Mouse (Mus musculus) cerebellum, adult 8-10 months (tissue): Measurements from ENCODE around the gene Fhod1.
"Not testable (repeated sequence)": the region's sequence is repeated elsewhere in the genome, so short reads cannot be mapped to it uniquely, and the experiment has no call there.

ENCODE experiments used
- DNase-seq: peaks from one replicate; pipeline ENCODE4 v3.0.0; 2022

Fhod1 gene

DNA sequence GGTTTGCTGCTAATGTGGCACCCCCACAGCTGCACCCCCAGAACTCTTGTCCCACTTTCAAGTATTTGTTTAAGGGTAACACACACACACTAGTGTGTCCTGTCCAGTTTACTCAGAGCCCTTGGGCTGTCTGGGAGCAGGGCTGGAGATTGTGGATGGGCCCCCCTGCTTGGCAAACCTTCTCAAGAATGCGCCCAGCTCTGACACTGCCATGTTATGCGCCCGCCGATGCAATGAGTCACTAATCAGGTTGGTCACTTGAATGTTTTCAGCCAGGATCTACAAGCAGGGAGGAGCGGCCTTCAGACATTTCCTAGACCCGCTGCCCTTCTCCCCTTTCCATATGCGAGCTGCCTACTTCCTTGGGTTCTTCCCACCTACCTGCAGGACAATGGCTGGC lies 55.3 kb downstream of the Fhod1 start:
- DNase-seq = no peak

DNA sequence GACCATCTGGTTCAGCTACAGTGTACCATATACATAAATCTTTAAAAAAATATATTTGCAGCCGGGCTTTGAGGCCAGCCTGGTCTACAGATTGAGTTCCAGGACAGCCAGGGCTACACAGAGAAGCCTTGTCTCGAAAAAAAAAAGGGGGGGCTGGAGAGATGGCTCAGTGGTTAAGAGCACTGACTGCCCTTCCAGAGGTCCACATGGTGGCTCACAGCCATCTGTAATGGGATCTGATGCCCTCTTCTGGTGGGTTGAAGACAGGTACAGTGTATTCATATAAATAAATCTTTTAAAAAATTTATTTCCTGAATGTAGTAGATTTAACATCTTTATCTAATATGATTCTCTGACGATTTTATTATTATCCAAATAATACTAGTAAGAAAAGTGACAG lies 56.0 kb downstream of the Fhod1 start:
- DNase-seq = not testable (repeated sequence)

DNA sequence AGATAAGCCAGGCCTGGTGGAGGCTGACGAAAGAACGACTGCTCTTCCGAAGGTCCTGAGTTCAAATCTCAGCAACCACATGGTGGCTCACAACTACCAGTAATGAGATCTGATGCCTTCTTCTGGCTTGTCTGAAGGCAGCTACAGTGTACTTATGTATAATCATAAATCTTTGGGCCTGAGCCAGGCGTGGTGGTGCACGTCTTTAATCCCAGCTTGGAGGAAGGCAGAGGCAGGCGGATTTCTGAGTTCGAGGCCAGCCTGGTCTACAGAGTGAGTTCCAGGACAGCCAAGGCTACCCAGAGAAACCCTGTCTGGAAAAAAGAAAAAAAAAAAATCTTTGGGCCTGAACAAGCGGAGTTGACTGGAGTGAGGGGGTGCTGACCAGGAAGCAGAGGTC lies 56.4 kb downstream of the Fhod1 start:
- DNase-seq = not testable (repeated sequence)

DNA sequence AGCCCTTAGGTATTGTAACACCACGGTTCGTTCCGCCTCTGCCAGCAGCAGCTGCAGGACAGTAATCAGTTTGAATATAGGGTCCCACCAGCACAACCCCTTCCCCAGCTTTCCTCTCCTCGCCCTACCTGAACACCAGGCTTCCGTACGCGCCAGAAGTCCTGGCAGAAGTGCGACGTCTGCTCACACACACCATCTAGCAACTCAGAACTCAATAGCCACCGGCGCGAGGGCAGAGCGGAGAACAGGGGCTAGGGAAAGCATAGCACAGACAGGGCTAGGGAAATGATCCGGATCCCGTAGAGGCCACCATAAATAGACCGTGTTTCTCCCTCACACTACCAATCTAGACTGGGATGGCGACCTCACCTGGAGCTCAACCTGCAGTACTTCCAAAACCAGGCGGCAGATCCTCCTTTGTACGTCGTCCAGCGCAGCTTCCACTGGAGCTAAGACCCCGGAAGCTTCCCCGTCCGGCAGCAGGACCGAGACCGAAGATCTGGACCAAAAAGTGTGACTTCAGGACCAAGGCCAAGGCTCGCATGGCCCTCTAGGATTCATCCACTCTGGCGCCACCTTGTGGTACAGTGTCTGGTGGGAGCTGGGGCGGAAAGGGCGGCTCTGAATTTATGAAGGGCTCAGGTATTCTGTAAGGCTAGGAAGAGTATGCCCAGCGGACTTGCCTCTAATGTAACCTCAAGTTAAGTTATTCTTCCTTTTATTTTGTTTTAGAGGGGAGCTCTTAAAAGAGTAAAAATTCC lies 57.0 kb downstream of the Fhod1 start:
- DNase-seq = peak; percentile 90

DNA sequence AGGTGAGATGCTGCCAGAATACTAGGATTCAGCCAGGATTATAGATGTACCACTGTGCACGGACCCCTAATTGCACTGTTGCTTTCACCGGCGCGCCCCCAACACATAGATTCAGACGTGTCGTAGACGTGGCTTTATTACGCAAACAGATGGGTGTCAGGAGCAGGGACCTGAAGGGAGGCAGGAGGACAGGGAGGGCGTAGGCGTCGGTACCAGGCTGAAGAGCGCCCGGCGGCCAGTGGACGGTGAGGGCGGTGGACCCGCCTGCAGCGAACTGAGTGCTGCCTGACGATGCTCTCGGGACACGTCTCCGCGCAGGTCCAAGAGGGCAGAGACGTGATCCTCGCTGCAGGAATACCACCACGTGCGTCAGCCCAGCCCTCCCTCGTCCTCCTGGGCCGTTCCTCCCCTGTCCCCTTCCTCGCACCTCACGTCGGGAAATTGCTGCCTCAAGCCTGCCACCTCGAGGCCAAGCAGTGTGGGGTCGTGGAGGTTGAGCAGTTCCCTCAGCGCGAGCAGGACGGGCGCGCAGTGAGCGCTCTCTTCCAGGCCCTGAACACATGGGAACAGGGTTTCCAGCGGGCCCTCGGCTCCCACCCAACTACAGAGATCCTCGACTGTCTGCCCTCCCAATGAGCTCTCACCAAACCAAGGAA lies 57.8 kb downstream of the Fhod1 start, which contains the start of gene 4931428F04Rik:
4931428F04Rik (minus strand) TSS at position 60 of the 656 bp plus-strand sequence.
- peak; percentile 75 for DNase-seq

DNA sequence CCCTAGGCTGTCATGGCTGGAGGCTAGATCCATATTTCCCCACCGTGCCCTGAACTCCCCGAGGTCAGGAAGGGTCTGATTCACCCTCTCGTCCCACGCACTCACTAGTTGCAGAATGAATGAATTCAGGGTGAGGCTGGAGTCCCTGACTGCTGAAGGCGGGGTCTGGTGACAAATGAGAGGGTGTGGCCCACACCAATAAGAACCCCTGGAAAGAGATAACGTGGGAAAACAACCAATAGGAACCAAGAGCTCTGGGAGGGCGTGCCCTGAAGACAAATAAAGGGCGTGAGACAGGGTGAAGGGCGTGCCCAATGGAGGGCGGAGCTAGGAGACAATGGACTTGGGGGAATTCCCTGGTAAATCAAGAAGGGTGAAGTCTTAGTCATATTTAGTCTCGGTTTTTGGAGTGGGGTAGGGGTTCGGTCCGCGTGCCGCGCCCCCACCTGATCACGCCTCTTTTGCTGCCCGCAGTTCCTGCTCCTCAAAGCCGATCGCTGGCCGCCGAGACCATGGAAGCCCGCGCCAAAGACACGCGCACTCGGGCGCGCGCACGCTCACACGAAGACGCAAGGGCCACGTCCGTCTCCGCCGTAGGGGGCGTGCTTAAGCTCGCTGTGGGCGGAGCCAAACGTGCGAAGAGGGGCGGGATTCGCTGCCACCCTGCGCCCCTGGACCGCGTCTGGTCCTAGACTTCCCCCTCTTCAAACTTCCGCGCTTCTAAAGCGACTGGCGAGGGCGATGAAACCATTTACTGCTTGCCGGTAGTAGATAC lies 58.6 kb downstream of the Fhod1 start:
- peak; percentile 98 for DNase-seq

DNA sequence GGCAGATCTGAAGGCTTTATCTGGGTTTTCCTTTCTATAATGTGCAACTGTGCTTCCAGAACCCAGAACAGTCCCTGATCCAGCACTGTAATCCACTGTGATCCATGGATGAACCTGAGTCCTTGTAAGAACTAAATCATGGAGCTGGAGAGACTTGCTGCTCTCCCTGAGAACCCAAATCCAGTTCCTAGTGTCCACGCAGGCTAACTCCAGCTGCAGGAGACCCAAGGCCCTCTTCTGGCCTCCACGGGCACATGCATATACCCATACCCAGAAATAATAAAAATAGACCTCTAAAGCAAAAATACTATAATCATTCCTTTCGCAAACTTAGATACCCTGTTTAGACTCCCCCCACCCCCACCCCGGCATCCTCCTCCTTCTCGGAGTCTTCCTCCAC lies 59.5 kb downstream of the Fhod1 start:
- DNase-seq = no peak

DNA sequence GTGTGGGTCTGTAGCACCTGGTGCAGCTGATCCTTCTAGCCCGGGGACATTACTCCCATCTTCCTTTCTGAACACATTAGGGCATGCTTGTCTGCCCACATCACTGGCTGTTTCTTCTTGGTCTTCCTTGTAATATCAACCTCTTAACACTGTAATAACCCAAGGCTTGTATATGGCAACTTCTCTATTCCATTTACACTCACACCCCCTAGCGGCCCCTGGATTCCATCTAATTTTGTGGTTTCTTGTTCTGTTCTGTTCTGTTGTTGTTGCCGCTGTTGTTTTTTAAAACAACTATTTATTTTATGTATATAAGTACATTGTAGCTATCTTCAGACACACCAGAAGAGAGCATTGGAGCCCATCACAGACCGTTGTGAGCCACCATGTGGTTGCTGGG lies 60.8 kb downstream of the Fhod1 start:
- no peak for DNase-seq

DNA sequence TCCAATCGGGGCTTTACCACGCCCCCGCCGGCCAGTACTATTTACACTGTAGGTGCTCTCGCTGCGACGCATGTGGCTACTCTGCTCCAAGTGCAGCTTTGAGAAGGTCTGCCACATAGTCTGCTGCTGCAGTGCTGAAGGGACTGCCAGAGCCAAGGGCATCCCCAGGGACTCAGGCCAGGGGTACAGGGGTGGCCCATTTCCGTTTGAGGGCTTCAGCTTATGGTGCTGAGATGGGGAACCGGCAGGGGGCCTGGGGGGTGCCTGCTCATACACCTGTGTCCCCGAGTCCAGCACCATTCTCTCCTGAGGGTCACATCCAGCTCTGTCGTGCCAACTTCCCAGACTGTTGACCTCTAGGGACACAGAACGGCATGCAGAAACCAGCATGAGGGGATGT lies 62.2 kb downstream of the Fhod1 start:
- DNase-seq = no peak

DNA sequence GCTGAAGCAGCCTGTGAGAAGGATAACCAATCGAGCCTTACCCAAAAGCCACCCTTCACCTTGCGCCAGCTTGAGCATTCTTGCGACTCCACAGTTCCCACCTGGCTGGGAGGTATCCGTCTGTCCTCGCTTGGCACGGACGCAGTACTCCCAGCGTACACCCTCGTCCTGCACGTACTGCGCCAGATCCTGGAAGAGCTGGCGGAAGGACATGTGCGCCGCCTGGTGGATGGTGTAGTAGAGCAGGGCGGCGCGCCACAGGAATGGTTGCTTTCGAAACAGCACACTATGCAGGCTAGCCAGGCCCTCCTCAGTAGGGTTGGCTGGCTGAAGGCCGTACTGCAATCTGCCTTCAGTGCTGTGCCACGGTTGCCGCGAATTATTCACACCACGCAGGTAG lies 64.7 kb downstream of the Fhod1 start:
- DNase-seq = peak; percentile 50

DNA sequence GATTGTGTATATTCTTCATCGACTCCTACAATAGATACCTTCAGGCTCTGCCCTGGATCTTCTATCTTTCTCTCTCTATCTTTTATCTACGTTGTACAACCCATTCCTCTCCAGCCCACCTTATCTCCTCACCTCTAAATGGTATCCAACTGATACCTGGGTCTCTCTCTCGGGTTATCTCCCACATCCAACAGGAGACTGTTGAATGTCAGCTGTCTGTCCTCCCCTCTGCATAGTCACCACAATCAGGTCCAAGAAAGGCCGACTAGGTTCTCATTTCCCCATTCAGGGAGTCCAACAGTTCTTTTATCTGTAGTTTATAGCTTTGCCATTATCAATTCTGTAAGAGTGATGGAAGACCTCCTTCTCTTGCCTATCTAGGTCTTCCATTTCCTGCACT lies 65.5 kb downstream of the Fhod1 start:
- DNase-seq = no peak

DNA sequence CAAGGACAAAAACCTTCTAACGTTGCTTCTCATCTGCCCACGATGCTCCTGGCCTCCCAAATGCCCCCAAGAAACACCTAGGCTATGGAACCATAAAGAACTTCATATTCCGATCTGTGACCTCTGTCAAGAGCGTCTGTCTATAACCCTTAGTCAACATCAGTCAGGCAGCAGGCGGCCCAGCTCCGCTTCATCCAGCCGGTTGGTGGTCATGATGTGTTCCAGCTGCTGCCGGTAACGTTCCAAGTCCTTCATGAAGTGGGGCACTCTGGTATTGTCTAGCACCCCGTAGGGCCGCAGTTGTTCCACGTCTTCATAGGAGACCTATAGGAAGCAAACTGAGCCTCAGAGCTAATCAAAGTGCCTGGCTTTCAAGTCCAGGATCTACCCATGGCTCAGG lies 65.9 kb downstream of the Fhod1 start:
- DNase-seq = no peak

DNA sequence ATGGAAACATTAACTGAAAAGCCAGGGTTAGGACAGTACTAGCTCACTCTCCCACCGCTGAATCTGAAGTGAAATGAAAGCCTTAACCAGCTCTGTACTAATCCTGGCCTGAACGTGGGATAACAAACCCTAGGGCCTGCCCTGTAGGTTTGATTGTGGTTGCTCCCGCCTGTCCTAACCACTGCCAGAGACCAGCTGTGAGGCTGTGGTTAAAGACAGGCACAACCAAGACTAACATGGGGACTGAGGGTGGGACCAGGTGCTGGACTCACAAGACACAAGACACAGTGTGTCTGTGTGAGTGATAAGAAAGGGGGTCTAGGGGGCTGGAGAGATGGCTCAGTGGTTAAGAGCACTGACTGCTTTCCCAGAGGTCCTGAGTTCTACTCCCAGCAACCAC lies 67.2 kb downstream of the Fhod1 start:
- no peak for DNase-seq
